In genomic region chr11:16950976-16951760, GRCm38 (mm10) we compare ENCODE assay signal across 8 mouse cellular contexts. TPM values are rescaled to one million over a fixed set of nuclear protein-coding genes. Genes with fewer than 3 reads are reported as not detected.
DNase-seq lines count a peak whose midpoint lies in the region; ATAC-seq lines count a peak whose summit lies in the region.

TSS of gene Fbxo48 (plus strand) at chr11:16951375.

- H3K4me2 ChIP-seq in hindbrain, embryonic 16.5 days (ENCODE audit: low read length), result peak within 1 kb of the TSS; percentile 97

- H3K9ac ChIP-seq in hindbrain, embryonic 16.5 days (ENCODE audit: low read depth, low read length), result peak within 1 kb of the TSS; percentile 64

- peak; percentile 97 for DNase-seq in WW6 (ENCODE audit: low read depth, low spot score)
- DNase-seq in cerebellum, postnatal 4 days (ENCODE audit: low spot score in 2 of 2), result peak; percentile 77 to 92
- peak; percentile 98 for DNase-seq in gastrocnemius, adult 18-20 months (ENCODE audit: low spot score)
- DNase-seq in left cerebral cortex, adult 18-20 months (ENCODE audit: low spot score in 2 of 2), result peak; percentile 90 to 95
- peak; percentile 96 for DNase-seq in right cerebral cortex, adult 18-20 months
- peak; percentile 80 for DNase-seq in urinary bladder, postnatal 10 days (ENCODE audit: low spot score)

- no peak within 1 kb of the TSS for H3K27ac ChIP-seq in hindbrain, embryonic 16.5 days (ENCODE audit: low read depth, low read length)
- peak within 1 kb of the TSS; percentile 70 for H3K27ac ChIP-seq in macrophage

- no peaks in the 10 kb centered on the region for H3K27me3 ChIP-seq in hindbrain, embryonic 16.5 days (replicated peaks; ENCODE audit: control insufficient read depth, insufficient read depth, low read length)

- peak; percentile 100 for ATAC-seq in hindbrain, embryonic 16.5 days

- H3K36me3 ChIP-seq in hindbrain, embryonic 16.5 days (ENCODE audit: control insufficient read depth, insufficient read depth, low read length), result no peaks in the 10 kb centered on the region
- H3K36me3 ChIP-seq in macrophage (ENCODE audit: inconsistent target), result no peaks in the 10 kb centered on the region

- under 1% methylated on average over 36 of the region's 38 CpGs for WGBS in hindbrain, embryonic 16.5 days
- under 1% methylated on average over 38 of the region's 38 CpGs for WGBS in macrophage (ENCODE audit: missing documents)

- no peaks in the 10 kb centered on the region for H3K79me2 ChIP-seq in macrophage (ENCODE audit: inconsistent target)

- no peaks in the 10 kb centered on the region for H3K9me3 ChIP-seq in hindbrain, embryonic 16.5 days (ENCODE audit: control insufficient read depth, low read length)

- H3K4me1 ChIP-seq in hindbrain, embryonic 16.5 days (ENCODE audit: control insufficient read depth, insufficient read depth, low read depth, low read length), result peaks cover 5% of the 10 kb centered on the region

- peak within 1 kb of the TSS; percentile 79 for H3K4me3 ChIP-seq in hindbrain, embryonic 16.5 days (ENCODE audit: low read length)
- peak within 1 kb of the TSS; percentile 81 for H3K4me3 ChIP-seq in macrophage (ENCODE audit: inconsistent target)

RNA-seq across cellular contexts. Expression of gene Fbxo48, which starts in this region (rescaled TPM):
- total RNA-seq in gastrocnemius, adult 18-20 months (2021), result under 1 TPM; 0.09 to 0.39 TPM
- 0.40 and 0.71 TPM in 2 replicates for polyA plus RNA-seq in hindbrain, embryonic 16.5 days (2015; fragmentation: Nextera tagmentation; extraction: Ambion mirVana)
- total RNA-seq in left cerebral cortex, adult 18-20 months (2021), result 1 to 10 TPM; 1.4 to 1.5 TPM
- total RNA-seq in macrophage (2018; cell fraction: chromatin; rRNA removed), result 1 to 10 TPM in 18 of 26 experiments, under 1 TPM in 8; 0.29 to 4.9 (median 1.5) TPM
- 1 to 10 TPM in 3 of 26 experiments, under 1 TPM in 23; 0.05 to 1.2 (median 0.62) TPM for total RNA-seq in macrophage (2018; cell fraction: cytosol; rRNA removed)
- total RNA-seq in macrophage (2018; cell fraction: nucleus; rRNA removed), result 10 to 100 TPM in 1 of 26 experiments, 1 to 10 TPM in 15, under 1 TPM in 9, not detected in 1; 0.42 to 14.2 (median 1.3) TPM
- 0.65 to 2.4 TPM (median 0.70 TPM) in 3 replicates for polyA plus RNA-seq in macrophage (2018)

Comparison
In these comparisons a context has a peak if more than half of its experiments do, and no peak if none do; other contexts are left out.
1. Peak in DNase-seq in gastrocnemius, adult 18-20 months; RNA of the gene not detected or under 1 TPM.
2. Peak in ATAC-seq, H3K4me3 ChIP-seq, H3K9ac ChIP-seq and H3K4me2 ChIP-seq in hindbrain, embryonic 16.5 days; RNA of the gene not detected or under 1 TPM.